Mouse (Mus musculus) lung, postnatal 0 days (tissue): Measurements from ENCODE around the gene Olfr157. TPM values are rescaled to one million over a fixed set of nuclear protein-coding genes. Genes with fewer than 3 reads are reported as not detected.
A peak's percentile ranks its signal among the peaks of the same experiment; 100 is the strongest.

Experiments
- ATAC-seq: fragments of 200-750 bp; cut with Nextera tagmentation; 2 replicates; pipeline ENCODE4 v1.8.0; 2017; ENCODE audit warnings: moderate library complexity
- DNase-seq: peaks from one replicate; pipeline ENCODE4 v3.0.0-alpha.2; 2016; ENCODE audit warnings: low spot score
- H3K27ac ChIP-seq: fragments of 300-500 bp; sonication (generic); 2 replicates; pipeline ENCODE4 v1.5.1; 2014; ENCODE audit warnings: antibody characterized with exemption, mild to moderate bottlenecking, low read length, mixed read lengths
- H3K27me3 ChIP-seq: fragments of 300-500 bp; sonication (generic); replicated peaks from 2 replicates; pipeline ENCODE4 v1.6.1; 2014; ENCODE audit warnings: low read length, mixed read lengths; ENCODE audit not compliant: insufficient read depth
- H3K36me3 ChIP-seq: fragments of 300-500 bp; sonication (generic); 2 replicates; pipeline ENCODE4 v1.6.1; 2014; ENCODE audit warnings: low read length, mixed read lengths; ENCODE audit not compliant: insufficient read depth
- H3K4me1 ChIP-seq: fragments of 300-500 bp; sonication (generic); 2 replicates; pipeline ENCODE4 v1.6.1; 2014; ENCODE audit warnings: antibody characterized with exemption, low read depth, low read length, mixed read lengths; ENCODE audit not compliant: insufficient read depth
- H3K4me2 ChIP-seq: fragments of 300-500 bp; sonication (generic); replicated peaks from 2 replicates; pipeline ENCODE4 v1.6.1; 2014; ENCODE audit warnings: low read depth, mild to moderate bottlenecking, low read length, moderate library complexity, mixed read lengths
- H3K4me3 ChIP-seq: fragments of 300-500 bp; sonication (generic); 2 replicates; pipeline ENCODE4 v1.5.1; 2014; ENCODE audit warnings: low read depth, low read length
- H3K9ac ChIP-seq: fragments of 300-500 bp; sonication (generic); replicated peaks from 2 replicates; pipeline ENCODE4 v1.6.1; 2014; ENCODE audit warnings: low read depth, mild to moderate bottlenecking
- H3K9me3 ChIP-seq: fragments of 300-500 bp; sonication (generic); 2 replicates; pipeline ENCODE4 v1.6.1; 2016; ENCODE audit warnings: low read length, mixed read lengths
- CTCF ChIP-seq: IDR thresholded peaks from 2 replicates; pipeline ENCODE4 v1.5.1; 2016; ENCODE audit warnings: antibody characterized with exemption, mild to moderate bottlenecking
- EP300 ChIP-seq: IDR thresholded peaks from 2 replicates; pipeline ENCODE4 v1.6.1; 2016; ENCODE audit warnings: antibody characterized with exemption, mild to moderate bottlenecking, control low read depth
- WGBS: fragments of 180-500 bp; shearing (Covaris S2); extraction: QIAGEN DNeasy Blood & Tissue Kit; methylation state at CpG from one replicate; pipeline ENCODE4 v1.1.7; 2014; 5-methylcytosine and 5-hydroxymethylcytosine counted together
- polyA plus RNA-seq: library from polyadenylated mRNA; unstranded; fragments of >200 nt; fragmentation: Nextera tagmentation; extraction: Ambion mirVana; gene quantifications from 2 replicates; pipeline ENCODE4 v1.2.1, GENCODE M21; 2015

Gene Olfr157
- polyA plus RNA-seq, 1 experiment from 2014 or later, result not detected

DNA sequence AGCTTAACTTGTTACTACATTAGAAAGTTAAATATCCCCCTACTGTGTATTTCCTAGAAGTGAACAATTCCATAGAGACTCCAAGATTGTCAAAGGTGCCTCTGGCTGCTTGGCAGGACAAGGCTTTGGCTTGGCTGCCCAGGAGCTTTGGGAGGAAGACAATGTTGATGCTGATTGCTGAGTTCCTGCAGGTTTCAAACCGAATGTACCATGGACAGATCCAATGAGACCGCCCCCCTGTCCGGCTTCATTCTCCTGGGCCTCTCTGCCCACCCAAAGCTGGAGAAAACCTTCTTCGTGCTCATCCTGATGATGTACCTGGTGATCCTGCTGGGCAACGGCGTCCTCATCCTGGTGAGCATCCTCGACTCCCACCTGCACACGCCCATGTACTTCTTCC is 14.1 kb upstream of the Olfr157 start:
- no peak for ATAC-seq
- Histone ChIP-seq H3K27me3 (no peaks in the 10 kb centered on the region), H3K9me3 (no peaks in the 10 kb centered on the region), H3K27ac (no peak overlapping the region), H3K36me3 (no peaks in the 10 kb centered on the region), H3K4me1 (no peaks in the 10 kb centered on the region), H3K4me2 (no peak overlapping the region), H3K9ac (no peak overlapping the region), H3K4me3 (no peak overlapping the region)
- WGBS, result 62% methylated on average over 7 of the region's 8 CpGs
- TF ChIP-seq EP300 (no peak), CTCF (no peak)
- DNase-seq, result no peak

DNA sequence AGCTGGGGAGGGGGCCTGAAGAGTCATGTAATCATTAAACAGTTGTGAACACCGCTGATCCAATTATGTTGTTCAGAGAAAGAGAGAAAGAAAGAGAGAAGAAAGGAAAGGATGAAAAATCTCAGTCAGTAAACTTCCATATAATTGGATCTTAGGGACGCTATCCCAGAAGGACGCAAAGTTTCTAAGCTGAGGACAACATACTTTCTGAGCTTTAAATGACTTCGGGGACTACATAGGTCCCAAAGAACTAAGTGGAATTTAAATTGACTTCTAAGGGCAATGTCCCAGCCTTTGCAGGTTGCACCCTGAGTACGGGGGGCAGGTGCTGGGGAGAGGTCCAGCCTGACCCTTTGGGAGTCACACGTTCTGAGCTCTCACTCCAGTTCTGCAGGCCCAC is 11.3 kb upstream of the Olfr157 start, which contains the start of gene Olfr155:
Gene Olfr155 (plus strand): TSS at position 301 of the 400 bp plus-strand sequence.
- Histone ChIP-seq H3K9me3 (no peaks in the 10 kb centered on the region), H3K27me3 (no peaks in the 10 kb centered on the region), H3K4me3 (no peak within 1 kb of the TSS), H3K36me3 (no peaks in the 10 kb centered on the region), H3K9ac (no peak within 1 kb of the TSS), H3K4me1 (no peaks in the 10 kb centered on the region), H3K27ac (no peak within 1 kb of the TSS), H3K4me2 (no peak within 1 kb of the TSS)
- TF ChIP-seq CTCF, result no peak
- no peak for TF ChIP-seq EP300
- no peak for ATAC-seq
- no peak for DNase-seq
- WGBS, result 73% methylated on average over 6 of the region's 6 CpGs

- no peak overlapping the region for H3K27ac ChIP-seq
- TF ChIP-seq EP300, result no peak
- TF ChIP-seq CTCF, result no peak
- no peak overlapping the region for H3K4me2 ChIP-seq
- ATAC-seq (no peak), DNase-seq (no peak)
- 65% methylated on average over 3 of the region's 3 CpGs for WGBS
- H3K9ac ChIP-seq, result no peak overlapping the region
- H3K4me1 ChIP-seq, result no peaks in the 10 kb centered on the region
- H3K9me3 ChIP-seq, result no peaks in the 10 kb centered on the region
- no peaks in the 10 kb centered on the region for H3K27me3 ChIP-seq
- no peak overlapping the region for H3K4me3 ChIP-seq
- H3K36me3 ChIP-seq, result no peaks in the 10 kb centered on the region
These were observed 1.7 kb downstream of the Olfr157 start for GRCm38 (mm10) chr4:43838326-43838725.

DNA sequence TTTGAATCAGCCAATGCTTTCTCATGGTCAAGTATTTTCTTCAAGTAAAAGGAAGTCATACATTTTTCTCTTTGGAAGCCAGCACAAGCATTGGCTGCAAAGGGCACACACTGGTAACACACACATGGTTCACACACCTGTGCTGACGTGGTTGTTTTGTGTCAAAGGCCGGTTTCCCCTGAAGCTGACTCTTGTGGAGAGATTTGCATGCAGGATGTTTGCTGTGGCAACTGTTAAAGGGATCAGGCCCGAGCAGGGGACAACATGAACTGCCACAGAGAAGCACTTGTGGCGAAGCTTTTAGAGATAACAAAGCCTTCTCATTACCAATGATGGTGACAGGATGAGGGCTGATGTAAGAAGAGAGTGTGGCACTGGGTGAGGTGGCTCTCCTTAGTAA is 5.3 kb downstream of the Olfr157 start:
- 52% methylated on average over 4 of the region's 4 CpGs for WGBS
- no peak for TF ChIP-seq EP300
- ATAC-seq, result no peak

GRCm38 (mm10) chr4:43833752-43834151 is 6.2 kb downstream of the Olfr157 start:
- TF ChIP-seq EP300, result no peak
- TF ChIP-seq CTCF, result no peak
- Histone ChIP-seq H3K27ac (no peak overlapping the region), H3K27me3 (no peaks in the 10 kb centered on the region), H3K4me1 (no peaks in the 10 kb centered on the region), H3K9me3 (no peaks in the 10 kb centered on the region), H3K4me3 (no peak overlapping the region), H3K36me3 (no peaks in the 10 kb centered on the region), H3K4me2 (no peak overlapping the region), H3K9ac (no peak overlapping the region)
- 63% methylated on average over 5 of the region's 5 CpGs for WGBS
- ATAC-seq (no peak), DNase-seq (no peak)

More for the DNA sequence above, 5.3 kb downstream of the Olfr157 start:
- H3K9ac ChIP-seq, result no peak overlapping the region
- H3K27me3 ChIP-seq, result no peaks in the 10 kb centered on the region
- H3K9me3 ChIP-seq, result no peaks in the 10 kb centered on the region
- no peaks in the 10 kb centered on the region for H3K36me3 ChIP-seq
- H3K4me3 ChIP-seq, result no peak overlapping the region
- H3K4me2 ChIP-seq, result no peak overlapping the region
- DNase-seq, result no peak
- no peaks in the 10 kb centered on the region for H3K4me1 ChIP-seq
- H3K27ac ChIP-seq, result no peak overlapping the region

DNA sequence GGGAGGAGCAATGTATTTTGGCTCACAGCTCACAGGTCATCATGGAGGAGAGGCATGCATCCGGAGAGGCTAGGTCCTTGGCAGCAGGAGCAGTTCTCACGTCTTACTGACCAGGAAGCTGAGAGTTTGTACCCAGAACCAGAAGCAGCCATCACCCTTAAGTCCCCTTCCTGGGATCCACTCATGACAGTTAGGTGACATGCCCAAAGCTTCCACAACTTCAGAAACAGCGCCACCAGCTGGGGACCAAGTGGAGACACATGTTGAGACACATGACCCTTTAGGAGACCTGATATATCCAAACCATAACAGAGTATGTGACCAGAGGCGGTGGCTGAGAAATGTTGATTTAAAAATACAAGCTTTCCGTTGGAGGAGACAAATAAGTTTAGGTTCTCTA is 8.0 kb downstream of the Olfr157 start:
- 63% methylated on average over 5 of the region's 5 CpGs for WGBS
- no peaks in the 10 kb centered on the region for H3K4me1 ChIP-seq
- no peak overlapping the region for H3K4me3 ChIP-seq
- no peaks in the 10 kb centered on the region for H3K9me3 ChIP-seq
- H3K27me3 ChIP-seq, result no peaks in the 10 kb centered on the region
- no peak overlapping the region for H3K9ac ChIP-seq
- ATAC-seq, result no peak
- H3K27ac ChIP-seq, result no peak overlapping the region
- no peak for TF ChIP-seq EP300
- peak; percentile 47 for TF ChIP-seq CTCF
- no peak overlapping the region for H3K4me2 ChIP-seq
- no peaks in the 10 kb centered on the region for H3K36me3 ChIP-seq
- DNase-seq, result no peak

- no peaks in the 10 kb centered on the region for H3K36me3 ChIP-seq
- no peak for TF ChIP-seq CTCF
- TF ChIP-seq EP300, result no peak
- no peak for ATAC-seq
- no peak overlapping the region for H3K9ac ChIP-seq
- 91% methylated on average over 4 of the region's 4 CpGs for WGBS
- no peaks in the 10 kb centered on the region for H3K4me1 ChIP-seq
- H3K9me3 ChIP-seq, result no peaks in the 10 kb centered on the region
- H3K27ac ChIP-seq, result no peak overlapping the region
- no peaks in the 10 kb centered on the region for H3K27me3 ChIP-seq
- H3K4me2 ChIP-seq, result no peak overlapping the region
- no peak overlapping the region for H3K4me3 ChIP-seq
- no peak for DNase-seq
These were observed 11.2 kb downstream of the Olfr157 start for GRCm38 (mm10) chr4:43828806-43829205.
